Mouse (Mus musculus): ENCODE data around the gene Lcn2. TPM values are rescaled to one million over a fixed set of nuclear protein-coding genes. Genes with fewer than 3 reads are reported as not detected.

Gene Lcn2
- polyA plus RNA-seq, 1 experiment from 2014 or later, result not detected

GRCm38 (mm10) chr2:32360741-32361140 lies 27.3 kb downstream of the Lcn2 start:
- Histone ChIP-seq H3K27me3 (ENCODE audit: control insufficient read depth, insufficient read depth, low read length) (no peaks in the 10 kb centered on the region), H3K9ac (ENCODE audit: low read length) (0 out of 2 replicates have a peak overlapping the region, but pooled peaks have one; percentile 3), H3K4me2 (ENCODE audit: low read depth, severe bottlenecking) (peak overlapping the region; percentile 82), H3K4me3 (ENCODE audit: low read depth, low read length) (peak overlapping the region; percentile 31), H3K36me3 (ENCODE audit: control insufficient read depth, insufficient read depth, low read length) (no peaks in the 10 kb centered on the region), H3K9me3 (ENCODE audit: control insufficient read depth, low read length) (no peaks in the 10 kb centered on the region), H3K4me1 (ENCODE audit: control insufficient read depth, insufficient read depth, low read length) (peaks cover 11% of the 10 kb centered on the region), H3K27ac (replicated peaks; ENCODE audit: low read depth, low read length) (no peak overlapping the region)
- peak; percentile 79 for DNase-seq (ENCODE audit: low spot score)
- 6% methylated on average over 14 of the region's 14 CpGs for WGBS
- no peak for ATAC-seq (ENCODE audit: insufficient number of reproducible peaks, low FRiP score, low TSS enrichment, low read depth)

DNA sequence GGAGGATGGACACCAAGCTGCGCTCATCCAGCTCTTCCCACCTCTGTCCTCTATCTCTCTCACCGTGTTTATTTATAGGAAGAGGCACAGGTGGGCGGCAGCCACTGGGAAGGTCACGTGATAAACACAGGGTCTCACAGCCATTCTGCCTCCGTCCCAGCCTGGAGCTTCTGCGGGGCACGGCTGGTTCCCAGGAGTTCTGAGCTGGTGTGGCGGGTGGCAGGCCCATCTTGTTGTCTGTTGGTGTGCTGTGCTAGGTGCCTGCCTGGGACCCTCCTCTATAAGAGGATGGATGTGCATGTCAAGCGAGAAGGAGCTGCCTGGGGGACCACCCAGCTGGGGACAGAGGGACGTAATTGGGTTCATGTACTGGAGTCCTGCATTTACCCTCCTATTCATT lies 29.7 kb downstream of the Lcn2 start:
- Histone ChIP-seq H3K9me3 (ENCODE audit: control insufficient read depth, low read length) (no peaks in the 10 kb centered on the region), H3K27me3 (ENCODE audit: control insufficient read depth, insufficient read depth, low read length) (no peaks in the 10 kb centered on the region), H3K27ac (replicated peaks; ENCODE audit: low read depth, low read length) (no peak overlapping the region), H3K4me2 (ENCODE audit: low read depth, severe bottlenecking) (no peak overlapping the region), H3K4me3 (ENCODE audit: low read depth, low read length) (no peak overlapping the region), H3K9ac (ENCODE audit: low read length) (peak overlapping the region; percentile 17; the same call in 1 of the 2 replicates), H3K4me1 (ENCODE audit: control insufficient read depth, insufficient read depth, low read length) (peaks cover 2% of the 10 kb centered on the region; the same call in 1 of the 2 replicates), H3K36me3 (ENCODE audit: control insufficient read depth, insufficient read depth, low read length) (no peaks in the 10 kb centered on the region)
- no peak for DNase-seq (ENCODE audit: low spot score)
- 60% methylated on average over 10 of the region's 10 CpGs for WGBS
- ATAC-seq (ENCODE audit: insufficient number of reproducible peaks, low FRiP score, low TSS enrichment, low read depth), result no peak

DNA sequence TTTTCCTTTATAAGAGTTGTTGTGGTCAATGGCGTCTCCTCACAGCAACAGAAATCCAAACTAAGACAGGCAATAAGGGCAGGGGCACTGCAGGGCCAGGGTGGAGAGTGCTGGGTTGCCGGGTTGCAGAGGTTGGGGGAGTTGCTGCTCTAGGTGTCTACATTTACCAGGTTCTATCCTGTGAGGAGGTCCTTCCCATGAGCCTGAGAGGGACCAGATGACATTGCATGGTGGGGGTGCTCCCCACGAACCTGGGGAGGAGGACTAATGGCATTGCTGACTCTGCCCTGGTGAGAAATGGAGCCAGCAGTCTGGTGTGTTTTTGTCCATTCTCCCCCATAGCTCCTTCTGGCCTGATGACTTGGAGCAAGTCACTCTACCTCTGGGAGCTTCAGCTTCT lies 30.3 kb downstream of the Lcn2 start:
- Histone ChIP-seq H3K9me3 (ENCODE audit: control insufficient read depth, low read length) (no peaks in the 10 kb centered on the region), H3K4me2 (ENCODE audit: low read depth, severe bottlenecking) (no peak overlapping the region), H3K27ac (replicated peaks; ENCODE audit: low read depth, low read length) (no peak overlapping the region), H3K4me3 (ENCODE audit: low read depth, low read length) (no peak overlapping the region), H3K36me3 (ENCODE audit: control insufficient read depth, insufficient read depth, low read length) (no peaks in the 10 kb centered on the region), H3K9ac (ENCODE audit: low read length) (no peak overlapping the region), H3K27me3 (ENCODE audit: control insufficient read depth, insufficient read depth, low read length) (no peaks in the 10 kb centered on the region), H3K4me1 (ENCODE audit: control insufficient read depth, insufficient read depth, low read length) (peaks cover 2% of the 10 kb centered on the region; the same call in 1 of the 2 replicates)
- no peak for ATAC-seq (ENCODE audit: insufficient number of reproducible peaks, low FRiP score, low TSS enrichment, low read depth)
- WGBS, result 69% methylated on average over 3 of the region's 3 CpGs
- DNase-seq (ENCODE audit: low spot score), result no peak

- no peak overlapping the region for H3K4me3 ChIP-seq (ENCODE audit: low read depth, low read length)
- DNase-seq (ENCODE audit: low spot score), result no peak
- H3K9me3 ChIP-seq (ENCODE audit: control insufficient read depth, low read length), result no peaks in the 10 kb centered on the region
- H3K4me2 ChIP-seq (ENCODE audit: low read depth, severe bottlenecking), result no peak overlapping the region
- ATAC-seq (ENCODE audit: insufficient number of reproducible peaks, low FRiP score, low TSS enrichment, low read depth), result no peak
- WGBS, result 74% methylated on average over 10 of the region's 10 CpGs
- no peak overlapping the region for H3K27ac ChIP-seq (replicated peaks; ENCODE audit: low read depth, low read length)
- H3K27me3 ChIP-seq (ENCODE audit: control insufficient read depth, insufficient read depth, low read length), result no peaks in the 10 kb centered on the region
- no peak overlapping the region for H3K9ac ChIP-seq (ENCODE audit: low read length)
- no peaks in the 10 kb centered on the region for H3K36me3 ChIP-seq (ENCODE audit: control insufficient read depth, insufficient read depth, low read length)
- H3K4me1 ChIP-seq (ENCODE audit: control insufficient read depth, insufficient read depth, low read length), result peaks cover 10% of the 10 kb centered on the region
Measured at GRCm38 (mm10) chr2:32356216-32356615, 31.8 kb downstream of the Lcn2 start.

GRCm38 (mm10) chr2:32354336-32354895 lies 33.6 kb downstream of the Lcn2 start:
- Histone ChIP-seq H3K4me2 (ENCODE audit: low read depth, severe bottlenecking) (no peak overlapping the region), H3K9me3 (ENCODE audit: control insufficient read depth, low read length) (no peaks in the 10 kb centered on the region), H3K4me3 (ENCODE audit: low read depth, low read length) (no peak overlapping the region), H3K27ac (replicated peaks; ENCODE audit: low read depth, low read length) (no peak overlapping the region), H3K36me3 (ENCODE audit: control insufficient read depth, insufficient read depth, low read length) (no peaks in the 10 kb centered on the region), H3K9ac (ENCODE audit: low read length) (no peak overlapping the region), H3K4me1 (ENCODE audit: control insufficient read depth, insufficient read depth, low read length) (peaks cover 13% of the 10 kb centered on the region), H3K27me3 (ENCODE audit: control insufficient read depth, insufficient read depth, low read length) (no peaks in the 10 kb centered on the region)
- WGBS, result 86% methylated on average over 3 of the region's 3 CpGs
- DNase-seq (ENCODE audit: low spot score), result no peak
- no peak for ATAC-seq (ENCODE audit: insufficient number of reproducible peaks, low FRiP score, low TSS enrichment, low read depth)

DNA sequence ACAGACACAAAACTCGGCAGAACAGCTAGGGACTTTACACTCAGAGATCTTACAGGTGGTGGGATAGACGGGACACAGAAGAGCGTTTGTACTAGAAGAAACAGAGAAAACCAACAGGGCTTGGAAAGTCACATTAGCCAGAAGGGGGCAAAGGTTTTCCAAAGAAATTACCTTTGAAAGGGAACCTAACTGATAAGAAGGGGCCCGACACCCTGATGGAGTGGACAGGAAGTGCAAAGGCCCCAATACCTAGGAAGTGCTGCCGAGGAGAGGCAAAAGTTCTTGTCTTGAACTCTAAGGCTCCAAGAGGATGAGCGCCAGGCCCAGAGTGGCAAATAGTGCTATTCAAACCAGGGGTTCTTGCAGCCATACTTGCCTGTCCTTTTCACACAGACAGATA lies 34.2 kb downstream of the Lcn2 start:
- no peaks in the 10 kb centered on the region for H3K9me3 ChIP-seq (ENCODE audit: control insufficient read depth, low read length)
- 66% methylated on average over 6 of the region's 6 CpGs for WGBS
- H3K27me3 ChIP-seq (ENCODE audit: control insufficient read depth, insufficient read depth, low read length), result no peaks in the 10 kb centered on the region
- H3K36me3 ChIP-seq (ENCODE audit: control insufficient read depth, insufficient read depth, low read length), result no peaks in the 10 kb centered on the region
- no peak overlapping the region for H3K4me3 ChIP-seq (ENCODE audit: low read depth, low read length)
- H3K4me2 ChIP-seq (ENCODE audit: low read depth, severe bottlenecking), result no peak overlapping the region; the same call in 1 of the 2 replicates
- no peak for DNase-seq (ENCODE audit: low spot score)
- no peak for ATAC-seq (ENCODE audit: insufficient number of reproducible peaks, low FRiP score, low TSS enrichment, low read depth)
- no peak overlapping the region for H3K9ac ChIP-seq (ENCODE audit: low read length)
- no peak overlapping the region for H3K27ac ChIP-seq (replicated peaks; ENCODE audit: low read depth, low read length)
- H3K4me1 ChIP-seq (ENCODE audit: control insufficient read depth, insufficient read depth, low read length), result peaks cover 13% of the 10 kb centered on the region

DNA sequence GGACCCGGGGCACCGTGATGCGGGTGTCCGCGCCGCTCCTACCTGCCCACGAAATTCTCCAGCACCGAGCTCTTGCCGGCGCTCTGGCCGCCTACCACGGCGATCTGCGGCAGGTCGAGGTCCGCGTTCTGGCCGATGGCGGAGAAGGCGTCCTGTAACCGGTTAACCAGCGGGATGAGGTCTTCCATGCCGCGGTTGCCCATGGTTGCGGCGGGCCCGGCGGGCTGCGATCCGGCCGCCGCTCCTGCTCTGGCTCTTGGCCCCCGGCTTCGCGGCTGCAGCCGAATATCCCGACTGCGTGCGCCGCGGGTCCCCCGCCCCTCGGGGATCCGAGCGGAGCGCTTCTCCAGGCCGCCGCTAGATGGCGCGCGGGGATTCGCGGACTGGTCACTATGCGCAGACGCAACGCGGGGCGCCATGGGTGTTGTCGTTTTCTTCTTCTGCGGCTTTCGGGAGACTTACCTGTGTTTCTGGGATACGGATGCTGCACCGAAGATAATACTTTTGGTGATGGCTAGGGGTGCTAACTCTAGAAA lies 35.0 kb downstream of the Lcn2 start, which contains the start of gene Dnm1:
TSS of gene Dnm1 (minus strand) at position 332 of the 536 bp plus-strand sequence.
- DNase-seq (ENCODE audit: low spot score) (peak; percentile 96), ATAC-seq (ENCODE audit: insufficient number of reproducible peaks, low FRiP score, low TSS enrichment, low read depth) (peak; percentile 15)
- 0% methylated on average over 63 of the region's 63 CpGs for WGBS
- Histone ChIP-seq H3K27ac (replicated peaks; ENCODE audit: low read depth, low read length) (peak within 1 kb of the TSS; percentile 82), H3K27me3 (ENCODE audit: control insufficient read depth, insufficient read depth, low read length) (no peaks in the 10 kb centered on the region), H3K9me3 (ENCODE audit: control insufficient read depth, low read length) (no peaks in the 10 kb centered on the region), H3K4me3 (ENCODE audit: low read depth, low read length) (peak within 1 kb of the TSS; percentile 86), H3K4me1 (ENCODE audit: control insufficient read depth, insufficient read depth, low read length) (peaks cover 13% of the 10 kb centered on the region), H3K36me3 (ENCODE audit: control insufficient read depth, insufficient read depth, low read length) (no peaks in the 10 kb centered on the region), H3K9ac (ENCODE audit: low read length) (peak within 1 kb of the TSS; percentile 85), H3K4me2 (ENCODE audit: low read depth, severe bottlenecking) (peak within 1 kb of the TSS; percentile 53)

GRCm38 (mm10) chr2:32352151-32353006 lies 35.7 kb downstream of the Lcn2 start, which contains the start of gene Ciz1:
Ciz1 (plus strand) TSS chr2:32352327.
- no peaks in the 10 kb centered on the region for H3K9me3 ChIP-seq (ENCODE audit: control insufficient read depth, low read length)
- H3K9ac ChIP-seq (ENCODE audit: low read length), result peak within 1 kb of the TSS; percentile 85
- WGBS, result under 1% methylated on average over 49 of the region's 52 CpGs
- H3K4me1 ChIP-seq (ENCODE audit: control insufficient read depth, insufficient read depth, low read length), result peaks cover 13% of the 10 kb centered on the region
- peak within 1 kb of the TSS; percentile 53 for H3K4me2 ChIP-seq (ENCODE audit: low read depth, severe bottlenecking)
- peak; percentile 40 for ATAC-seq (ENCODE audit: insufficient number of reproducible peaks, low FRiP score, low TSS enrichment, low read depth)
- peak within 1 kb of the TSS; percentile 82 for H3K27ac ChIP-seq (replicated peaks; ENCODE audit: low read depth, low read length)
- no peaks in the 10 kb centered on the region for H3K36me3 ChIP-seq (ENCODE audit: control insufficient read depth, insufficient read depth, low read length)
- DNase-seq (ENCODE audit: low spot score), result peak; percentile 64
- peak within 1 kb of the TSS; percentile 86 for H3K4me3 ChIP-seq (ENCODE audit: low read depth, low read length)
- no peaks in the 10 kb centered on the region for H3K27me3 ChIP-seq (ENCODE audit: control insufficient read depth, insufficient read depth, low read length)

All from limb, embryonic 11.5 days (tissue).